Mouse (Mus musculus) gastrocnemius, adult 8-10 months (tissue): ENCODE measurements at regions not wholly inside any gene's neighbourhood (a gene's known extent, or its start where the extent isn't known, plus 50 kb on each side); places are given as distances from the start of the nearest gene placed in this dataset.

Experiments
- DNase-seq, 2 experiments: peaks; one replicate each; pipeline ENCODE4 v3.0.0; 2022; ENCODE audit warnings: low spot score in 2 of 2

GRCm38 (mm10) chr15:68811041-68811440 lies 2310.3 kb upstream of the Lrrc6 start:
- DNase-seq: no peak

DNA sequence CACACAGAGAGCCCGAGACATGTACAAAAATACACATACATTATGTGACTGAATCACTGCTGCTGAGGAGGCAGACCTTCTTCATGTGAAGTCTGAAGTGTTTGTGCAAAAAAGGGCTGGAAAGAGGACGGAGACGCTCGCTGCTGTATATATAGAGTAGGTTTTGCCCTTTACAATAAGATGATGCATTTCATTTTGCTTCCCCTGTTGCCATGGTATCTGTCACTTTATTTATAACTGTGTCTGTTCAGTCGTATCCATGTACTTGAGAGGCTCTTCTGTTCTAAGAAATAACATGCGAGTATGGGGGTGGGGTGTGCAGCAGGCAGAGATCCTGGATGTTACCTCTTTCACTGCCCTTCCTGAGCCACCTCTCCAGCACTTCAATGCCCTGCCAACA lies 2309.9 kb upstream of the Lrrc6 start:
- no peak for DNase-seq

DNA sequence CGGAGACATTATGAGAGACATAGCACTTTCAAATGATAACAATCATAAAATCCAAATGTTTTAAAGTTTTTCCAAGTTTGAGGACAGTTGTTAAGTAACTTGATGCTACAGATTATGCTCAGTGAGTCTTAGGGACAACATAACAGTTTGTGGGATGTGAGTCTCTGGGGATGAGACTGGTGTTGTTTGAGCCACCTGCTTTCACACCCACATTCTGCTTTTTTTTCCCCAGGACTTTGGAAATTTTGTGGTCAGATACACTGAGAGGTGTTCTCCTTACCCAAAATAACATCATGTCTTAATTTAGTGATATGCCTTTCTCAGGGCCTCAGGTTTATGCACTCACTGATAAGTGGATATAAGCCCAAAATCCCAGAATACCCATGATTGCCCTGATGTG lies 2307.5 kb upstream of the Lrrc6 start:
- DNase-seq: no peak

DNA sequence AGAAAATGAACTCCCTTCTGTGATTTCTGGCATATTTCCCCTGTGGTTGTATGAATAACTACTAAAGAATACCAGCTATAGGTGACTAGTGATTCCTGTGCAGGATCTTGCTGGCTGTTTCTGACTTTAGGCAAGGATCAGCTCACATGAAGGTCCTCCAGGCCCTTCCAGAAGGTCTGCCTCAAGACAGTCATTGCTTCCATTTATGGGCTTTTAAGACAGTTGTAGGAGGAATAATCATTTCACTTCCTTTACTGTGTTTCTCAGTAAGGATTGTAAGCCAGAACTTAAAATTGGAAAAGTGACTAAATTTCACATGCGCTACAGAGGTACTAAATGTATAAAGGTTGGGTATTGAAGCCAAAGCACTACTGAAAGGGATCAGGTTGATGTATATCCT lies 2303.5 kb upstream of the Lrrc6 start:
- no peak for DNase-seq

DNA sequence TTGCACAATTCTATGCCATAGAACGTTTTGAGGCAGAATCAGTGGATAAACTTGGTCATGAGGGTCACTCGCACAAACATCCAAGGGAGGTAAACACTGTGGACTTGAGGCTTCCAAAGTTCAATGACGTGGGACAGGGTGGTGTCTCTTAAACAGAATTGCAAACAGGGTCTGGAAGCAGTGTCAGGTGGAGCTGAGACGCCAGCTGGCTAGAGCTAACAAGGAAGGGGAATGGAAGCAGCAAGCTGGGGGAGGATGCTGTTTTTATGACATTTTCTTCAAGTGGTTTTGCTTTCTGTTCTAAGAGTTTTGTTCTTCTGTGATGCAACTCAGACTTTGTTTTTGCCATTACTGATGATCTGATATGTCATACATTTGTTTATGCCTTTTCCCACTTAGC lies 2301.1 kb upstream of the Lrrc6 start:
- DNase-seq: no peak

- no peak for DNase-seq
Measured at GRCm38 (mm10) chr15:68797406-68797805, 2296.7 kb upstream of the Lrrc6 start.

DNA sequence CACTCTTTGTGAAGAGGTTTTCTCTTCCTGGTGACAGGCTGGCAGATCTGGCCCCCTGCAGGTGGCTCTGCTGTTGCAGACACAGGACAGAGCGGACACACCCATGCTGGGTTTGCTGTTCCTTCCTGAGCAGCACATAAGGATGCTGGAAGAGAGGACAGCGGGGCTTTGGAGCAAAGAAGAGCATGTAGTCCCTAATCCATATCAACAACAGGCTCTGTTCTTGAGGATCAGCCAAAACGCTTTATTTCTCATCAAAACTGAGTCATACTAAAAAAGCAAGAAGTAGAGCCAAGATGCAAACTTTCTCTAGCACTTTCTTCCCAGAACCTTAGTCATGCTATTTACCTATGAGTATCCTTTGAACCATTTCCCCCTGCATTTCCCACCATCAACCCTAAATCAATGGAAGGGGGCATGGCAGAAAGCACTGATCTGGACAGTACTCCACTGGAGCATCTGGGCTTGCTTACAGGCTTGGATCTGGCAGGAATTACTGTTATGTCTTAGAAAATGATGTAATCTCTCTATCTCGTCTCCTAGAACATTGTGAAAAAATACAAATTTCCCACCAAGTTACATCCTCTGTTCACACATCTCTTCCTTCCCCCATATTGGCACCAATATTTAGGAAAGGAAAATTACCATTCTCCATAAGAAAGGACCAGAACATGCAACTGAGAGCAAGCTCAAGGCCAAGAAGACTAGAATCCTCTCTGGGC lies 2294.7 kb upstream of the Lrrc6 start:
- DNase-seq: no peak

GRCm38 (mm10) chr15:68759948-68760347 lies 2259.2 kb upstream of the Lrrc6 start:
- DNase-seq: no peak

GRCm38 (mm10) chr15:68755255-68755654 lies 2254.5 kb upstream of the Lrrc6 start:
- no peak for DNase-seq

DNA sequence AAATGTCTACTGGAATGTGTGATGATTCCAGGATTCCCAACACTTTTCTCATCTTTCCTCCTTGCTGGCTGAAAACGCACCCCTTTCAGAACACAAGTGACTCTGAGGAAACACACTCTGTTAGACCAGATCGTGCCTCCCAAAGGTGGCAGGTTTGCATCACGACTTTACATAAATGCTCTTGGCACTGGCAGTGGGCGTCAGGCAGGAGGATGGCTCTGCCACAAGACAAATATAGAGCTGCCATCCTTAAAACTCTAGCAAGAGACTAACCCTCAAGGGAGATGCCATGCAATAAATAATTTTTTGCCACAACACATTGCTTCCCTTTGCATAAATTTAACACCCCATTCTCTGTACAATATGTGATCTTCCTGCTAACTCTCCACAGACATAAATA lies 2254.1 kb upstream of the Lrrc6 start:
- no peak for DNase-seq

DNA sequence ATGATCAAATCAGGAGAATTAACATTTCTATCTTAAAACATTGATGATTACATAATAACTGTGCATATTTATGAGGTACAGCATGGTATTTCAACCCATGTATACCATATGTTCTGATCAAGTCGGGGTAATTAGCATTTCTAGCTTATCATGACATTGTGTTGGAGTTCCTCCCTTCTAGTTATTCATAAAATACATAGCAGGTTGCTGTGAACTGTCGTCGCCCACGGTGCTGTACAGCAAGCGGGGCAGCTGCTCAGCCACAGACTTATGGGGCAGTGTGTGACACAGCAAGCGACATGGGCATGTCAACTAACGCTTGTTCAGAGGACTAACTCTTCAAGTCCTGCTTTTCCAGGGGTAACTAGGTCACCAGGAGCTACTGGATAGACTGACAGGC lies 2238.6 kb upstream of the Lrrc6 start:
- no peak for DNase-seq

DNA sequence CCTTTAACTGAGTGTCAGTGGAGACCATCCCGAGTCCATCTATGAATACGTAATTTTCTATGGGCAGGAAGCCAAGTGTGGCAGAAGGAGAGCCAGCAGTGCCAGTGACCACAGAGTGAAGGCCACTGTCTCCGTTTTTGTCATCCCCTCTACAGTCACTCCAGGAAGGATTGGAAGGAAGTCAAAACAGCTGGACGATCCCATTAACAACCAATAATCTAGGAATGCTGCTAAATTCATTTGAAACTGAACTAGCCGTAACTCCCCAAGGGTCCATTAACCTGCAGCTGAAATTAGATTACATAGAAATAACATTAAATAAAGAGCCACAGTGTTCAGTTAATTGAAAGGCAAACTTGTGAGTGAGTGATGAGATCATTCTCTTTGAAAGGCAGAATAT lies 2220.5 kb upstream of the Lrrc6 start:
- DNase-seq: no peak

DNA sequence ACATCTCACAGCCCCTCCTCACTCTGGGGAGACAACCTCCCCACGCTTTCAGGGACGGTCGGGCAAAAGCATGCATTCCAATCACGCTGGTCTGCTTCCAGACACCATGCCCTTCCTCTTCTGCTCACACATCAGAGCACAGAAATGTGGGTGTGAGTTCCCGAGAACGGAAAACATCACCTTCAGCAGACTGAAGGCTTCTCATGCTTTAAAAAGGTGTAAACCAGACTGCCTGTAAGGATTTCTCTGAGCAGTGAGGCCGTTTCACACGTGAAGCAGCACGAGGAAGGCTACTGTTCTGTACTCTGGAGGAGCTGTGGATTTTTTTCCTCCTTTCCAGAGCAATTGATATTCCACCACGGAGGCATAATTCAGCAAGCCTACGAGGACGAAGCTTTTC lies 2218.8 kb upstream of the Lrrc6 start:
- DNase-seq: no peak

DNA sequence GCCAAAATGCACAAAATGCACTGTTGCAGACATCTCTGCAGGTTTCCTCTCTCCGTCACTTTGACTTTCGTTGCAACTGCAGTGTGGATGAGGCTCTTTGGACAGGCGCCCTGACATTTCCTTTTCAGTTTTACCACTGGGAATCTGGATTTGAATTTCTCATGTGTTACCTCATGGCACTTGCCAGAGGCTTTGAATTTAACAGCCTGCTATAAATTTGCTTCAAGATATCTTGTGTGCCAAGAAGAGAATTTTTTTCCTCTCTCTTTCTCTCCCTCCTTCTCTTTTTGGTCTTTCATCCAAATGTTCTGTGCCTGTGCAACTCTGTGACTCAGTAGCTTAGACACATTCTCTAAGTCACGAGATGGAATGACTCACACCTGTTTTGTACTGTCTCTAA lies 2213.6 kb upstream of the Lrrc6 start:
- DNase-seq: no peak

DNA sequence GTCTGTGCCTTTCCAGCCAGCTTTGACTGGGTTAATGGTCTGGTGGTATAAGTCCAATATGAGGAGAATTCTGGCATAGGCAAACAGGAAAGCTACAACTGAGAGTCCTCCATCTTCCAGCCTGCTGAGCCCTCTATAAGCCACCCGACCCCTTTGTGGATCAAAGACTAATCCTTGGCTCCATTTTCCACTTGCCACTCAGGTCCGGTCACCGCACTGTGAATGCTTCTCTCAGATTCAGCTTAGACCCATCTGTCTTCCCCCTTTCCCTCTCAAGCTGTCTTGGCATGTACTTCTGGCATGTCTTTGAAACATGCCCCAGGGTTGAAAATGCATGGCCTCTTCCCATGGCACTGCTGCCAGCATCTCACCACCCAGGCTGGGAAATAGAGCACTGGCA lies 2206.6 kb upstream of the Lrrc6 start:
- DNase-seq: no peak

DNA sequence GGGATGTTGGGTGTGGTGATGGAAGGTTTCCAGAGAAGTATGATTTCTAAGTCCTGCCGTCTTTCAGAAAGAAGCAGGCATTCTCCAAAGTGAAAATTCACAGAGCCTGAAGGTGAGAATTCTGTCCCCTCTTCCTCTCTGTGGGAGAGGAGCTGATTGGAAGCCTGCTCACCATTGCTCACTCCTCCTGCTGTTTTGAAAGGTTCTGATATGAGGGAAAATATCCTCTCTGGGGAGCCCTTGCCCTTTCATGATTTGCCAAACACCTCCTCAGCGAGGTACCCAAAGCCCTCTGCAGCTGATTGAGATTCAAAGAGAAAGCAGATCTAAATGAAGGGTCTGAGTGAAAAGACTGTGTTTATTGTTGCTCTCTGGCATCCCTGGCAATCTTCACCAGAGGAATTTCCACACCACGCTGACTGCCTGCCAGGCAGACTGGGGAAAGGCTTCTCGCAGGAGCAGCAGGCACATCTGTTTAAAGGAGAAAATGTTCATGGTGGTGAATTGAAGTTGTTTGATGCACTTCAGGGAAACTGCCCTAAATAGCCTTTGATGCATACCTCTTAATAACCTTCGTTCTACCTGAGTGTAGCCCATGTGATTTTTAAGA lies 2194.4 kb upstream of the Lrrc6 start:
- DNase-seq: no peak

DNA sequence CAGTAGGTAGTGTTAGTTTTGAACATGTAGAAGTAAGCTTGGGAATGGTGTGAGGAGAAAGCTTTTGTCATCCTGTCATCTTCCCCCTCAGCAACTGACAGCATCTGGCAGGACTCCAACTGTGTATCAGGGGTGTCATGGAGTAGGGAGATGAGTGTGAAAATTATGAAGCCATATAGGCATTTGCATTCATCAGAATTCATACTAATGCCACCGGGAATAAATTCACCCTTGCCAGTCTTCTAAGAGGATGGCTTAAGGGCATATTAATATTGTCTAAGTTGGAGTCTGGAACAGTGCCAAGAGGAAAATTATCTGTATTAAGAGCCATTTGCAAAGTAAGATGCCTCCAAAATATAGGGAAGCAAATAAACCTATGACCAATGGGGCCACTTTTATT lies 2166.8 kb upstream of the Lrrc6 start:
- DNase-seq: no peak

DNA sequence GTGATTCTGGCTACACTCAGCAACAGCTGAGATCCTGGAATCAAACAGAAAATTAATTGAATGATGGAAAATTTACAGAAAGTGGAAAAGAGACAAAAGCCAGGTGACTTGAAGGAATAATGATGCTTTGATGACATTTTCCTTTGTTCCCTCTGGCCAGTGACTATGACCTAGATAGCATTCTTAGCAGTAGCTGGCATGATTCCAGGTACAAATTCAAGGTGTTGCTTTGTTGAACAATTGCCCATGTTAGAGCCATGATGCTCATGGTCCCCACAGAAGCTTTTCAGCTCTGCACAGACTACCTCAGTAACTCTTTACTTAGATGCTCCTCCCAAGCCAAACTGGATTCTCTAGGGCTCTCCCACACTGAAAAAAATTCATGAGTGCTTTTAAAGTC lies 2164.6 kb upstream of the Lrrc6 start:
- DNase-seq: no peak

DNA sequence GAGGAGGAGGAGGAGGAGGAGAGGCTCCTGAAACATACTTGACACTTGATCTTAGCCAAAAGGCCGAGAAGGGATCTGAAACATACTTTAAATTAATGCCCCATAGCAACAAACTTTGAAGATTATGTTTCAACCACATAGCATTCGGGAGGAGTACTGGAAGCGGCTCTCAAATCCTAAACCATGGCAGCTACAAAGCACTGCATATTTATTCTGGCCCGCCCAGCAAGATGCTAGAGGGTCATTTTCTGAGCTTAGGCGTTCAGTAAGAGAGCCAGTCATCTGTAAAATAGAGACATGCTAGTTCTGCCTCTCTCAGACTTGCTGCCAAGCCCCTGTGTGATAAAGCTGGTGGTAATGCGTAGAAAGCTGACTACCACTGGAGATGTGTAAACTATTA lies 2156.0 kb upstream of the Lrrc6 start:
- DNase-seq: no peak

- no peak for DNase-seq
Measured at GRCm38 (mm10) chr15:68655046-68655445, 2154.3 kb upstream of the Lrrc6 start.

DNA sequence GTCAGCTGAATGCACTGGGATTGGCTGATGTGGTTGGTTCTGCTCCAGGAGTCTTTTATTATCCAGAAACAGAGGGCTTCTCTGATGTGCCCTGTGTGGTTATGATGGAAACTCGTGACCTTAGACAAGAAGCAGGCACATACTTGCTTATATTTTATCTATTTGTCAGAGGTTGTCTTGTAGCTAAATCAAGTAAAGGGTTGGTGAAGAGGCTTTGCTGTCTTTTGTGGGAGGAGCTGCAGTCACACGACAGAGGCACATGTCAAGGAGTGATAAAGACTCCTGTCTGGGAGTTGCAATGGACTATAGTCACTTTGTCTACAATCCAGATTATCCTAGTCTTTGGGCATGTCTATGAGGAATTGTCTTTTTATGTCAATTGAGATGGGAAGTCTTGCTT lies 2149.9 kb upstream of the Lrrc6 start:
- no peak for DNase-seq

- no peak for DNase-seq
Measured at GRCm38 (mm10) chr15:68650033-68650432, 2149.3 kb upstream of the Lrrc6 start.

DNA sequence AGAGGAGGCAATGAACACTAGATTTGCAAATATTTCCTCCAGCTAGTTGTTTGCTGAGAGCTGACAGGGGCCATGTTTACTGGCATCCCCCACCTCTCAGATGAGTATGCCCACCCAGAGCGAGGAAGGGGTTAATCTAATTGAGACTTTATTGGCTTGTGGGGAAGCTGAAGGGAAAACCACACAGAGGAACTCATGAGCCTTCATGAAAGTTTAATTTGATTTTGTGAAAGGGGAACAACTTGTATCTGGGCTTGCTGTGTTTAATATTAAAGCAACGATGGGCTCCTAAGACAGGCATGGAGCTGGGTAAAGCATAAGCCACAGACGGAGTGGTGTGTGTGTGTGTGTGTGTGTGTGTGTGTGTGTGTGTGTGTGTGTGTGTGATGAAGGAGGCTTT lies 2146.2 kb upstream of the Lrrc6 start:
- DNase-seq: no peak

- DNase-seq: no peak
Measured at GRCm38 (mm10) chr15:68644862-68645261, 2144.2 kb upstream of the Lrrc6 start.
